Mouse (Mus musculus) spleen, postnatal 4 days (tissue): ENCODE measurements around the gene Col23a1.
"Not testable (repeated sequence)": the region's sequence is repeated elsewhere in the genome, so short reads cannot be mapped to it uniquely, and the experiment has no call there.

Experiments used
- DNase-seq, 2 experiments: peaks; one replicate each; pipeline ENCODE4 v3.0.0; 2022; ENCODE audit warnings: low spot score in 2 of 2

The Col23a1 gene

GRCm38 (mm10) chr11:51328387-51328942 lies 38.7 kb downstream of the Col23a1 start:
- no peak for DNase-seq

- DNase-seq = no peak
These were observed 40.4 kb downstream of the Col23a1 start for GRCm38 (mm10) chr11:51329837-51330714.

GRCm38 (mm10) chr11:51334017-51334416 lies 44.3 kb downstream of the Col23a1 start:
- no peak for DNase-seq

- no peak for DNase-seq
These were observed 47.9 kb downstream of the Col23a1 start for GRCm38 (mm10) chr11:51337585-51337984.

GRCm38 (mm10) chr11:51338416-51338815 lies 48.7 kb downstream of the Col23a1 start:
- DNase-seq = no peak

GRCm38 (mm10) chr11:51341091-51341490 lies 51.4 kb downstream of the Col23a1 start:
- no peak for DNase-seq

GRCm38 (mm10) chr11:51342776-51343175 lies 53.1 kb downstream of the Col23a1 start:
- no peak for DNase-seq

GRCm38 (mm10) chr11:51343312-51343711 lies 53.6 kb downstream of the Col23a1 start:
- DNase-seq = no peak

GRCm38 (mm10) chr11:51343728-51344289 lies 54.1 kb downstream of the Col23a1 start:
- DNase-seq = no peak

- DNase-seq = no peak
These were observed 56.1 kb downstream of the Col23a1 start for GRCm38 (mm10) chr11:51345481-51346465.

GRCm38 (mm10) chr11:51347756-51348155 lies 58.0 kb downstream of the Col23a1 start:
- DNase-seq = no peak

- DNase-seq = no peak
These were observed 59.9 kb downstream of the Col23a1 start for GRCm38 (mm10) chr11:51349665-51350064.

GRCm38 (mm10) chr11:51351151-51351550 lies 61.4 kb downstream of the Col23a1 start:
- DNase-seq = no peak

- no peak for DNase-seq
These were observed 62.1 kb downstream of the Col23a1 start for GRCm38 (mm10) chr11:51351841-51352240.

GRCm38 (mm10) chr11:51353746-51354145 lies 64.0 kb downstream of the Col23a1 start:
- DNase-seq = no peak

GRCm38 (mm10) chr11:51358981-51359380 lies 69.3 kb downstream of the Col23a1 start:
- DNase-seq = not testable (repeated sequence)

- DNase-seq = no peak
These were observed 74.6 kb downstream of the Col23a1 start for GRCm38 (mm10) chr11:51364353-51364752.

GRCm38 (mm10) chr11:51367334-51367733 lies 77.6 kb downstream of the Col23a1 start:
- DNase-seq = no peak

GRCm38 (mm10) chr11:51370273-51370672 lies 80.6 kb downstream of the Col23a1 start:
- DNase-seq = no peak

GRCm38 (mm10) chr11:51371321-51371720 lies 81.6 kb downstream of the Col23a1 start:
- no peak for DNase-seq

GRCm38 (mm10) chr11:51371926-51372325 lies 82.2 kb downstream of the Col23a1 start:
- no peak for DNase-seq

- no peak for DNase-seq
These were observed 87.5 kb downstream of the Col23a1 start for GRCm38 (mm10) chr11:51377199-51377598.
